Mouse (Mus musculus) T-cell, adult 2 months (primary cell): ENCODE results near the gene Cmip.

ENCODE experiments used
- DNase-seq: peaks from one replicate; pipeline ENCODE4 v3.0.0; 2022; ENCODE audit warnings: low spot score

Gene Cmip

DNA sequence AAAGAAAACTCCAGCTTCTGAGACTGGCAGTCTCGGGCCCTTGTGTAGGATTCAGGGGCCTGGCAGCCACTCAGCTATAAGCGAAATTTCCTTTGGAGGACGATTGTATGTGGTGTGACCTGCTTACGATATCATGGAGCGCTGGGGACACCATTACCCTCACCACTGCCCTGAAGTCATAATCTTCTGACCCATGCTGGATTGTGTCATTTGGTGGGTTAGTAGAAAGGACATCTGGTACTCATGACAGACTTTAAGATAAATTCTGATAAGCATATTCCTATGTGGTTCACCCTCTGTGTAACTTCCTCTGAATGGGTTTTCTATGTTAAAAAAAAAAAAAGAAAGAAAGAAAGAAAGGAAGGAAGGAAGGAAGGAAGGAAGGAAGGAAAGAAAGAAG lies 69.9 kb downstream of the Cmip start:
- DNase-seq = no peak

DNA sequence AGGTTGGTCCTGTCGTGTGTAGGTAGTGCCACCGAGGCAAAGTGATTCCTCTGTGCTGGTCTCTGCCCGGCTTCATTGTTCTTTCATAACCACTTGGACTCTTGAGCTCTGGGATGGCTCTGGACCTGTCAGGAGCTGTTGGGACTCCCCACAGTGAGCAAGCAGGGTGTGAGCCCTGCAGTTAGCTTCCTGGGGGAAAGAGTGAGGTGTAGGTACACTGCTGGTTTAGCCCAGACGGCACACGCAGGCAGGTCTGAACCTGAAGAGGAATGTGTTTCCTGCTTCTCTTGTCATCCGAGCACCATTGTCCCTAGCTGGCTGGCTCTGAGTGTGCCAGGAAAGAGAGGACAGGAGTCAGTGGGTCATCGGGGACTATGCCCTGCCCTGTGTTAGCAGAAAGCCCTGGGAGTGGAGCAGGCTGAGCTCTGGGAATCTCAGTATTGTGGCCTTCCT lies 70.5 kb downstream of the Cmip start:
- no peak for DNase-seq

DNA sequence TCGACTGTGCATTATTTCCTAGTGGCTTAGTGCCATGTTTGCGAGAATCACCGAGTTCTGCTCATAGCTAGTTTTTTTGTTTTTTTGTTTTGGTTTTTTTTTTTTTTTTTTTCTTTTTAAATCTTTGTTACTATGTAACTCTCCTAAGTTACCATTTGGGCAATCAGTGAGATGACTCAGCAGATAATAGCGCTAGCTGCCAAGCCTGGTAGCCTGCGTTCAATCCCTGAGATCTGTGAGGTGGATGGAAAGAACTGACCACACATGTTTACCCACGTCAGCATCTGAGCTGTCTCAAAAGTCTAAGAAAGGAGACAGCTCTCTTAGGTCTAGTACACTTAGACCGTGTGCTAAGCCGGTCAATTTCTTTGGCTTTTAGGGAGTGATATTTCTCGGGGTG lies 71.9 kb downstream of the Cmip start:
- DNase-seq = no peak

DNA sequence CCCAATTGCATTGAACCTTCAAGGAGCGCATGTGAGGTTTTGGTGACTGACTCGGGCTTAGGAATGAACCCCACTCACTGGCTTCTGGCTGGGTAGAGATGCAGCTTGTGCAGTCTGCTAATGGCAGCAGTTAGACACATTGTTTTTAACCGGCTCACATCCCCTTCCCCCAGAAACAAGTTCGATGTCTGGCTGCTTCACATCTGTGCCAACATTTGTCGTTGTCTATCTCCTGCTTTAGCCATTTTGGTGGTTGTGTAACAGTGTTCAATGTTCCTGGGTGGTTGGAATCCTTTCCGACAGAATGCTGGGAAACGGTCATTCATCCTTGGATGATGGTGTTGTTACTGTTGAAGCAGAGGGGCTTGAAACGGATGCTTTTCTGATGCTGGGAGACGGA lies 72.3 kb downstream of the Cmip start:
- no peak for DNase-seq

GRCm38 (mm10) chr8:117329903-117330302 lies 73.0 kb downstream of the Cmip start:
- DNase-seq = no peak

GRCm38 (mm10) chr8:117332229-117333010 lies 75.6 kb downstream of the Cmip start:
- DNase-seq = no peak

GRCm38 (mm10) chr8:117333619-117334018 lies 76.8 kb downstream of the Cmip start:
- no peak for DNase-seq

DNA sequence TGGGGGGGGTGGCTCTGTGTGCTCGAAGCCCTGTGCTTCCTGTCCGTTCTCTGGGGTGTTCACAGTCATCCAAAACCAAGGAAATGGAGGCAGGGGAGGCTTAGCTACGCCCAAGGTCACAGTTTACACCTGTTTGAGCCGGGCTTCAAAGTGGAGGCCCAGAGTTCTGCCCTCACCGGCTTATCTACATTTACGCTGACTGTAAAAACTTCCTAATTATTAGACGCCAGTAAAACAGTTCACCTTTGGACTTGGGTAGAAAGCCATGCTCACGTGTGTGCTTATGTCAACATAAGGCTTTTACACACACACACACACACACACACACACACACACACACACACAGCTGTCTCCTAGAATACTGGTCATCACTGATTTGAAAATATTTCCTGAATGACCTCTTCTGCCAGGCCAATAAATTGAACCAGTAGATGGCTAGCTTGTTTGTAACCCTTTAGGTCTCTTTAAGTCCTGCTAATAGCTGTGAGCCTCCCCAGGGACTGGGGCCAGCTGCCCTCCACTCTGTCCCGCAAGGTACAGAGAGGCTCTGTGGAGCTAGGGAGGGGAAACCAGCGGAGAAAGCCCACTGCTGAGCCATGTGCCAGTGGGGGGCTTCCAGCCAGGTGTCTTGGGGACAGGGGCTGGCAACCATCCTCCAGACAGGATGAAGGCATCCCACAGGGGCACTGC lies 77.3 kb downstream of the Cmip start:
- DNase-seq = no peak

- DNase-seq = no peak
These were observed 78.0 kb downstream of the Cmip start for GRCm38 (mm10) chr8:117334748-117335393.

DNA sequence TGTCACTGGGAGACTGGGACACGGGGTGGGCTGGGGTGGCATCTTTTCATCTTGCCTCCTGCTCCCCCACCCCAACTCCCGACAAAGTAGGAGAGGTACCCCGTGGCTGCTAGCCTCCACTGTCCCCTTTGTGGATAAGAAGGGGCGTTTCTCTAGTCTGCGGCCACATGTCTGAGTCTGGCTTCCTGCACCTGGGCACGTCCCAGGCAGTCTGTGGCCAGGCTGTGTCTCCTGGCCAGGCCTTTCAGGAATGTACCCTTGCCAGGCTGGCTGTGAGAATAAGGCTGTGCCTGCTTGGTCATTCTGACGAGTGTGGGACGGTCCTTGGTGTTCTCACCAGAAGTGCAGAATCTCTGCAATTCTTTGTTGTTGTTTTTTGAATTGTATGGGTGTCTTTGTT lies 78.6 kb downstream of the Cmip start:
- DNase-seq = no peak

DNA sequence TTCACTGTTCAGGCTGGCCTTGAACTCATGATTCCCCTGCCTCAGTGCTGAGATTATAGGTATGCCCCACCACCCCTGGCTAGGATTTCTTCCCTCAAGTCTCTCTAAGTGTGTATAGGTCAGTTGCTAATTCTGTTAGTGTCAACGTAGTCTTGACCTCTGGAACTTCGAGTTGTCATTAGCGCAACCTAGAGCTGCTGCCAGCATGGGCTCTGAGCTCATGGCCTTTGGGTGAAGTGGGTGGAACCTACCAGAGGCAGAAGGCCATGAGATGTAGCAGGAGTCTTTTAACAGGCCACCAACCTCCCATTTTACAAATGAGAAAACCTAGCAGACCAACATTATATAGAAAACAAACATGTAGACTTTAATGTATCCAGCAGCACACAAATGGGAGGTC lies 80.3 kb downstream of the Cmip start:
- DNase-seq = no peak

DNA sequence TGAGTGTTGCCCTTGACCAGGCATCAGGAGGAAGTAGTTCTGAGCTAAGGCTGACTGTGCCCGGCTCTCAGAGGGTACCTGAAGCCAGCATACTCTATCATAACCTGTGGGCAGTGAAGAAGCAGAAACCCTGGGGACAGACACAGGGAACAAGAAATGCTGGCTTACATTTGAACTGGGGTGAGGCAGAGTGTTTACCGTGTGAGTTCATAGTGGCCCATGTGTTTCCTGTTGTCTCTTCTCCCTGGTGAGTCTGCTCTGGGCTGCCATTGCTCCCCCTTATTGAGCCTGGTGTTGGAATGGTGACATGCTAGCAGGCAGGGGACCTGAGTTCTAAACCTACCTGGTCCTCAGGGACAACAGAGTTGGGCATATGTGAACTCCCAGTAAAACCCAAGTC lies 81.8 kb downstream of the Cmip start:
- DNase-seq = no peak

- DNase-seq = no peak
These were observed 82.6 kb downstream of the Cmip start for GRCm38 (mm10) chr8:117339296-117339957.

DNA sequence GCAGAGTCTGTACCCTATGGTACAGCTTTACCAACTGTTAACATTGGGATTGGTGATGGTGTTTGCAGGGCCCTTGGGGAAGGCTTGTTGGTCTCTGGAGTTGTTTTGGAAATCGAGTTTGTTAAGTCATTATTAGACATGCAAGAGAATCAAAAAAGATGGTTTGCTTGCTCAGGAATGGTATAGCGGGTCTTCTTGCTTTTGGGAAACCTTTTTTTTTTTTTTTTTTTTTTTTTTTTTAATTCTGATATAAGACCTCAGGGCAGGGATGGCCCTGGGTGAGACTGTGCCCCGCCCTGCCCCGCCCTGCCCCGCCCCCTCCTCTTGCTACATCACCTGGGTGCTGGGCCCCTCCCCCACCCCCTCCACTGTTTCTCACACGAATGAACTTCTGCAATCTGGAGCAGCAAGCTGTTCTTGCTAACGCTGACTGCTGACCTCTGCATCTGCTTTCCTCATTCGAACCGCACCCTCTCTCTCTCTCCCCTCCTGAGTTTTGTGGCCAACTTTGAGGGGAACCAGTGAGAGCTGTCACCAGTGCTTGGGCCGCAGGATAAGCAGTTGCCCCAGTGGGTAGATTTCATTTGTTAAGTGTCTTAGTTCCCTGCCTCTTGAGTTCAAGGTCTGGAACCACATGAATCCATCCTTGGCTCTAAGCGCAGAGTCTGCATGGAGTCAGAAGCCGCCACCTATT lies 83.2 kb downstream of the Cmip start:
- no peak for DNase-seq

GRCm38 (mm10) chr8:117340800-117341199 lies 83.9 kb downstream of the Cmip start:
- DNase-seq = no peak

DNA sequence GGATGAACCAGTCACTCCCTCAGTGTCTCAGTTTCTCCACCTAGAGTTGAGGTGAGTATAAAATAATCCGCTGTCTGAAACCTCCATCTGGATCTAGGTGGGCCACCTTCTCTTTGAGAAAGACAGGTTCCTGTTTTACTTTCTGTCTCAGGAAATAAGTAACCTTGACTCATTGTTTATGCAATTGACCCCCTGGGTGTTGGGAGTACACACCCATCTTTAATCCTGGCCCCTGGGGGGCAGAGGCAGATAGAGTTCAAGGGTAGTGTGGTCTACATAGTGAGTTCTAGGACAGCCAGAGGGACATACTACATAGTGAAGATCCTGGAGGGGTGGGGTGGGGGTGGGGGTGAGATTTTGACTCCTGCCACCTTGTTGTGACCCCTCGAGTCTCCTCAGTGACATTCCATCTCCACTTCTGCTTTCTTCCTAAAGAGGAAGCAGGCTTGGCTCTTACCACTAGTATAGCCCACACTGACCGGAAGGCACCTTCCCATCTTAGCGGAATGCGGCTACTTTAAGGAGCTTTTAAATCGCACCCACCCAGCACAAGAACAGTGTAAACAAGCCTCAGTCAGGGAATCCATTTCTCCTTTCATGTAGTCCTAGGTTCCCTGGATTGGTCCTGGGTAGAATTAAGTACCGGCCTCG lies 86.0 kb downstream of the Cmip start:
- no peak for DNase-seq

DNA sequence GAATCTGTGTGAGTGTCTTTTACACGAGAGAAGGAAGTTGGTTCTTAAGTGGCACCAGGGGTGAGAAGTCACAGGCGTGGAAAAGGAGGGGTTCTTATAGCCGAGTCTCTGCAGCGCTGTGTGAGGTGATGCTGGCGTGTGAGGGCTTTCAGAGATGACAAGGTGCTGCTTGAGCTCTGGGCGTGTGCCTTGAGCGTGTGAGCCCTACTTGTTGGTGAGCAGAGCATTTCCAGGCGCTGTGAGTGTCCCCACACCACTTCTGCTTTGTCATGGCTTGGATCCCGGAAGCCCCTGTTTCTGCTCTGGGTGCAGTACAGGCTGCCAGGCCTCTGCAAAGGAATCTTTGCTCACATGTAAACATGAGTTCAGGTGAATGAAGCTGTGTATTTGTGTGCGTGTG lies 86.6 kb downstream of the Cmip start:
- DNase-seq = no peak

- no peak for DNase-seq
These were observed 88.0 kb downstream of the Cmip start for GRCm38 (mm10) chr8:117344899-117345298.

GRCm38 (mm10) chr8:117345376-117345775 lies 88.5 kb downstream of the Cmip start:
- DNase-seq = no peak

- no peak for DNase-seq
These were observed 90.7 kb downstream of the Cmip start for GRCm38 (mm10) chr8:117347556-117347955.

DNA sequence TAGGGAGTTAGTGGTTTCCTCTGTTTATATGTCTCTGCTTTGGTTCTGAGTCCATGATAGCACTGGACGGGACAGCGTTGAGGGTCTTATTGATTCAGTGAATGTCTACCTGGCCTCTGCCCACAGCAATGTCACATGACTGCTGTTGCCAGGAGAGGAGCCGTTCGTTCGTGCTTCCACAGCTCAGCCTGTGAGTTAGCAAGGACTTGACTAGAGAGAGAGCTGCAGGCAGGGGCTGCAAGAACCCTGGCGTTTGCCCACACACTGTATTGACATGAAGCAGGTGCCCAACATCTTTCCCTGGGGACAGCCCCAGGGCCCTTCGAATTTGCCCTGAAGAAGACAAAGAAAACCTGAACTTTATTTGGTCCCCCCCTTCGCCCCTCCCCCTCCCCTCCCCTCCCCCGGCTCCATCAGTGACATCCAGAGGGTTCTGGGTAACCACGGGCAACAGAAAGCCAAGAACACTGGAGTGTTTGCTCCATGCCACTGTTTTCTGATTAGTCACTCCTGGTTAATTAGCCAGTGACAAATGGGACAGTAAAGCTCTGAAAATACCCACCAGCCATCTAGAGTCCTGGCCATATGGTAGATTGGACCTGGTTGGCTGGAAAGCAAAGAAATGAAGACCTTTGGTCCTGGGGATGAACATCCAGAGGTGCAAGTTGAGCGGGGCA lies 92.0 kb downstream of the Cmip start:
- DNase-seq = no peak
